Mouse (Mus musculus): Measurements from ENCODE around the gene Nodal. TPM values are rescaled to one million over a fixed set of nuclear protein-coding genes. Genes with fewer than 3 reads are reported as not detected.

The Nodal gene
- polyA plus RNA-seq, 1 experiment from 2014 or later, result 0.67 TPM

- no peak overlapping the region for H3K27ac ChIP-seq (ENCODE audit: low read length)
- no peaks in the 10 kb centered on the region for H3K36me3 ChIP-seq (ENCODE audit: insufficient read depth, low read length)
- H3K27me3 ChIP-seq (ENCODE audit: insufficient read depth, low read length), result peaks cover 9% of the 10 kb centered on the region
- peaks cover 15% of the 10 kb centered on the region; the same call in 1 of the 2 replicates for H3K4me1 ChIP-seq (ENCODE audit: insufficient read depth, low read length)
- ATAC-seq (ENCODE audit: low FRiP score, low TSS enrichment), result peak; percentile 23; the same call in 1 of the 2 replicates
- H3K9ac ChIP-seq (replicated peaks; ENCODE audit: low read length), result no peak overlapping the region
- 20% methylated on average over 7 of the region's 7 CpGs for WGBS
- no peak overlapping the region for H3K4me3 ChIP-seq (ENCODE audit: low read length)
- no peak overlapping the region for H3K4me2 ChIP-seq (replicated peaks; ENCODE audit: low read depth, low read length)
- H3K9me3 ChIP-seq (ENCODE audit: low read length), result no peaks in the 10 kb centered on the region
These were observed 6.7 kb downstream of the Nodal start for GRCm38 (mm10) chr10:61424500-61424899.

GRCm38 (mm10) chr10:61425047-61425446, 7.3 kb downstream of the Nodal start:
- 0 out of 2 replicates have a peak, but pooled peaks cover 9% of the 10 kb centered on the region for H3K4me1 ChIP-seq (ENCODE audit: insufficient read depth, low read length)
- H3K4me2 ChIP-seq (replicated peaks; ENCODE audit: low read depth, low read length), result no peak overlapping the region
- ATAC-seq (ENCODE audit: low FRiP score, low TSS enrichment), result no peak
- H3K36me3 ChIP-seq (ENCODE audit: insufficient read depth, low read length), result peaks cover 3% of the 10 kb centered on the region
- H3K9ac ChIP-seq (replicated peaks; ENCODE audit: low read length), result no peak overlapping the region
- H3K27ac ChIP-seq (ENCODE audit: low read length), result no peak overlapping the region
- H3K27me3 ChIP-seq (ENCODE audit: insufficient read depth, low read length), result peaks cover 3% of the 10 kb centered on the region
- no peak overlapping the region for H3K4me3 ChIP-seq (ENCODE audit: low read length)
- H3K9me3 ChIP-seq (ENCODE audit: low read length), result no peaks in the 10 kb centered on the region
- 65% methylated on average over 2 of the region's 2 CpGs for WGBS

- Histone ChIP-seq H3K9ac (replicated peaks; ENCODE audit: low read length) (no peak overlapping the region), H3K4me2 (replicated peaks; ENCODE audit: low read depth, low read length) (no peak overlapping the region), H3K27ac (ENCODE audit: low read length) (no peak overlapping the region), H3K27me3 (ENCODE audit: insufficient read depth, low read length) (no peaks in the 10 kb centered on the region), H3K36me3 (ENCODE audit: insufficient read depth, low read length) (peaks cover 16% of the 10 kb centered on the region), H3K4me1 (ENCODE audit: insufficient read depth, low read length) (0 out of 2 replicates have a peak, but pooled peaks cover 9% of the 10 kb centered on the region), H3K9me3 (ENCODE audit: low read length) (no peaks in the 10 kb centered on the region), H3K4me3 (ENCODE audit: low read length) (no peak overlapping the region)
- ATAC-seq (ENCODE audit: low FRiP score, low TSS enrichment), result no peak
- WGBS, result 52% methylated on average over 2 of the region's 2 CpGs
These were observed 8.5 kb downstream of the Nodal start for GRCm38 (mm10) chr10:61426251-61426757.

- ATAC-seq (ENCODE audit: low FRiP score, low TSS enrichment), result no peak
- Histone ChIP-seq H3K9me3 (ENCODE audit: low read length) (no peaks in the 10 kb centered on the region), H3K36me3 (ENCODE audit: insufficient read depth, low read length) (peaks cover 25% of the 10 kb centered on the region), H3K4me1 (ENCODE audit: insufficient read depth, low read length) (0 out of 2 replicates have a peak, but pooled peaks cover 9% of the 10 kb centered on the region), H3K27me3 (ENCODE audit: insufficient read depth, low read length) (no peaks in the 10 kb centered on the region), H3K4me3 (ENCODE audit: low read length) (no peak overlapping the region), H3K27ac (ENCODE audit: low read length) (no peak overlapping the region), H3K9ac (replicated peaks; ENCODE audit: low read length) (no peak overlapping the region), H3K4me2 (replicated peaks; ENCODE audit: low read depth, low read length) (no peak overlapping the region)
- 89% methylated on average over 6 of the region's 6 CpGs for WGBS
These were observed 10.2 kb downstream of the Nodal start for GRCm38 (mm10) chr10:61427951-61428350.

- Histone ChIP-seq H3K9ac (replicated peaks; ENCODE audit: low read length) (no peak overlapping the region), H3K27ac (ENCODE audit: low read length) (no peak overlapping the region), H3K27me3 (ENCODE audit: insufficient read depth, low read length) (no peaks in the 10 kb centered on the region), H3K9me3 (ENCODE audit: low read length) (no peaks in the 10 kb centered on the region), H3K4me3 (ENCODE audit: low read length) (no peak overlapping the region), H3K4me2 (replicated peaks; ENCODE audit: low read depth, low read length) (no peak overlapping the region), H3K4me1 (ENCODE audit: insufficient read depth, low read length) (0 out of 2 replicates have a peak, but pooled peaks cover 9% of the 10 kb centered on the region), H3K36me3 (ENCODE audit: insufficient read depth, low read length) (peaks cover 30% of the 10 kb centered on the region)
- no peak for ATAC-seq (ENCODE audit: low FRiP score, low TSS enrichment)
- WGBS, result 60% methylated on average over 4 of the region's 4 CpGs
These were observed 10.6 kb downstream of the Nodal start for GRCm38 (mm10) chr10:61428416-61428815.

GRCm38 (mm10) chr10:61429043-61429442, 11.3 kb downstream of the Nodal start:
- WGBS, result 91% methylated on average over 5 of the region's 5 CpGs
- no peak overlapping the region for H3K4me2 ChIP-seq (replicated peaks; ENCODE audit: low read depth, low read length)
- no peak for ATAC-seq (ENCODE audit: low FRiP score, low TSS enrichment)
- no peak overlapping the region for H3K4me3 ChIP-seq (ENCODE audit: low read length)
- no peak overlapping the region for H3K9ac ChIP-seq (replicated peaks; ENCODE audit: low read length)
- H3K4me1 ChIP-seq (ENCODE audit: insufficient read depth, low read length), result 0 out of 2 replicates have a peak, but pooled peaks cover 8% of the 10 kb centered on the region
- H3K27ac ChIP-seq (ENCODE audit: low read length), result no peak overlapping the region
- H3K36me3 ChIP-seq (ENCODE audit: insufficient read depth, low read length), result peaks cover 36% of the 10 kb centered on the region
- H3K9me3 ChIP-seq (ENCODE audit: low read length), result no peaks in the 10 kb centered on the region
- no peaks in the 10 kb centered on the region for H3K27me3 ChIP-seq (ENCODE audit: insufficient read depth, low read length)

- Histone ChIP-seq H3K4me1 (ENCODE audit: insufficient read depth, low read length) (no peaks in the 10 kb centered on the region), H3K36me3 (ENCODE audit: insufficient read depth, low read length) (peaks cover 45% of the 10 kb centered on the region)
- ATAC-seq (ENCODE audit: low FRiP score, low TSS enrichment), result no peak
These were observed 13.6 kb downstream of the Nodal start for GRCm38 (mm10) chr10:61431375-61431774.

GRCm38 (mm10) chr10:61440202-61440800, 22.5 kb downstream of the Nodal start:
- Histone ChIP-seq H3K4me3 (ENCODE audit: low read length) (no peak overlapping the region), H3K9me3 (ENCODE audit: low read length) (no peaks in the 10 kb centered on the region), H3K36me3 (ENCODE audit: insufficient read depth, low read length) (peaks cover 3% of the 10 kb centered on the region), H3K27me3 (ENCODE audit: insufficient read depth, low read length) (no peaks in the 10 kb centered on the region), H3K27ac (ENCODE audit: low read length) (0 out of 2 replicates have a peak overlapping the region, but pooled peaks have one; percentile 20), H3K9ac (replicated peaks; ENCODE audit: low read length) (no peak overlapping the region), H3K4me2 (replicated peaks; ENCODE audit: low read depth, low read length) (no peak overlapping the region), H3K4me1 (ENCODE audit: insufficient read depth, low read length) (peaks cover 33% of the 10 kb centered on the region)
- 85% methylated on average over 7 of the region's 7 CpGs for WGBS
- ATAC-seq (ENCODE audit: low FRiP score, low TSS enrichment), result peak; percentile 91

More at GRCm38 (mm10) chr10:61431375-61431774, 13.6 kb downstream of the Nodal start:
- WGBS, result 90% methylated on average over 9 of the region's 9 CpGs
- no peak overlapping the region for H3K4me3 ChIP-seq (ENCODE audit: low read length)
- H3K4me2 ChIP-seq (replicated peaks; ENCODE audit: low read depth, low read length), result no peak overlapping the region
- H3K9ac ChIP-seq (replicated peaks; ENCODE audit: low read length), result no peak overlapping the region
- no peak overlapping the region for H3K27ac ChIP-seq (ENCODE audit: low read length)
- no peaks in the 10 kb centered on the region for H3K27me3 ChIP-seq (ENCODE audit: insufficient read depth, low read length)
- H3K9me3 ChIP-seq (ENCODE audit: low read length), result no peaks in the 10 kb centered on the region

GRCm38 (mm10) chr10:61443456-61443855, 25.7 kb downstream of the Nodal start:
- 47% methylated on average over 6 of the region's 6 CpGs for WGBS
- Histone ChIP-seq H3K27me3 (ENCODE audit: insufficient read depth, low read length) (no peaks in the 10 kb centered on the region), H3K4me2 (replicated peaks; ENCODE audit: low read depth, low read length) (no peak overlapping the region), H3K4me3 (ENCODE audit: low read length) (no peak overlapping the region), H3K9me3 (ENCODE audit: low read length) (no peaks in the 10 kb centered on the region), H3K27ac (ENCODE audit: low read length) (no peak overlapping the region), H3K36me3 (ENCODE audit: insufficient read depth, low read length) (peaks cover 8% of the 10 kb centered on the region), H3K4me1 (ENCODE audit: insufficient read depth, low read length) (peaks cover 44% of the 10 kb centered on the region), H3K9ac (replicated peaks; ENCODE audit: low read length) (no peak overlapping the region)
- ATAC-seq (ENCODE audit: low FRiP score, low TSS enrichment), result no peak

GRCm38 (mm10) chr10:61443876-61444275, 26.1 kb downstream of the Nodal start:
- 29% methylated on average over 1 of the region's 1 CpGs for WGBS
- Histone ChIP-seq H3K4me1 (ENCODE audit: insufficient read depth, low read length) (peaks cover 44% of the 10 kb centered on the region), H3K36me3 (ENCODE audit: insufficient read depth, low read length) (peaks cover 8% of the 10 kb centered on the region; the same call in 1 of the 2 replicates), H3K27me3 (ENCODE audit: insufficient read depth, low read length) (no peaks in the 10 kb centered on the region), H3K9me3 (ENCODE audit: low read length) (no peaks in the 10 kb centered on the region), H3K4me3 (ENCODE audit: low read length) (no peak overlapping the region), H3K4me2 (replicated peaks; ENCODE audit: low read depth, low read length) (no peak overlapping the region), H3K27ac (ENCODE audit: low read length) (no peak overlapping the region), H3K9ac (replicated peaks; ENCODE audit: low read length) (no peak overlapping the region)
- no peak for ATAC-seq (ENCODE audit: low FRiP score, low TSS enrichment)

Measured in kidney, embryonic 16.5 days (tissue).